Mouse (Mus musculus): ENCODE measurements around the gene Rgl2.
A peak's percentile ranks its signal among the peaks of the same experiment; 100 is the strongest.
"Not testable (repeated sequence)": the region's sequence is repeated elsewhere in the genome, so short reads cannot be mapped to it uniquely, and the experiment has no call there.

Rgl2 gene

DNA sequence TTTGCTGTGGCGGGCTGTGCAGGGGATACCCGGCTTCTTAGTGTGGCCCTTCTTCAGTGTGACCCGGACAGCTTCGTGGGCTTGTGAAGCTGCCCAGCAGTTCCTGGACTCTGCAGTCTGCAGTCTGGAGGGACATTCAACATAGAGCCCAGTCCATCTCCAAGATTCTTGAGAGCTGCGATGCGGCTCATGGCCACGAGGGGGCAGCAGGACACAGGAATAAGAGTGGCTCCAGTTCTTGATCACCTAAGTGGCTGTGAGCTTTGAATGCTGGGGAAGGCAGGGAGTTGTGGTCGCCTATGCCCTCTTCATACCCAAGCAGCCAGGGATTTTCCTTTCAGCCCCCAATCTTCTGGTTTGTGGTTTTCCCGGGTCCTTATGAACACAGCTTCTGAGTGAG is 39.1 kb downstream of the Rgl2 start:
- DNase-seq (ENCODE audit: low spot score in 2 of 2) = peak in 1 of 2 experiments; percentile 73

DNA sequence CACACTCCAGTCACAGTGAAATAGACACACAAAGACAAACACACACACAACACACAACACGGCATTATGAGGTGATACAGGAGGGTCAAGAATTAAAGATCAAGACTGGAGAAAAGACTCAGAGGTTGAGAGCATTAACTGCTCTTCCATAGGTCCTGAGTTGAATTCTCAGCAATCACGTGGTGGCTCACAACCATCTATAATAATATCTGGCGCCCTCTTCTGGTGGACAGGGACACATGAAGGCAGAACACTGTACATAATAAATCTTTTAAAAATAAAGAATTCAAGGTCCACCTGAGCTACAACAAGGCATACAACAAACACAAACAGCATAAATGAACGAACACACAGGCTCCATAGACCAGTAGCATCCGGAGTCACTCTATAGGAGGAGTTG is 39.6 kb downstream of the Rgl2 start:
- DNase-seq (ENCODE audit: low spot score in 2 of 2) = no peak

DNA sequence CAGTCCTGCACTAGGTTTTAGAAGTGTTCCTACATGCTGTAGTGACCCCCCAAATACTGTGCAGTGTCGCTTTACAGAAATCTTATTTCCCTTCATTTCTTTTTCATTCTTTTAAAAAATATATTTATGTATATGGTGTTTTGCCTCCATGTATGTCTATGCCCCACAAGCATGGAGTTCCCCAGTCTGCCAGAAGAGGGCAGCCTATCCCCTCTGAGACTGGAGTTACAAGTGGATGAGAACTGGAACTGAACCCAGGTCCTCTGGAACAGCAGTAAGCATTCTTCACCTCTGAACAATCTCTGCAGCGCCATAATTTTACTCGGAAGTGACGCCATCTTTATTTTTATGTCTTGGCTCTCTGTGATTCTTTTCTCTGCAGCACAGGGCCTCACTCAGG is 40.1 kb downstream of the Rgl2 start:
- no peak for DNase-seq (ENCODE audit: low spot score in 2 of 2)

DNA sequence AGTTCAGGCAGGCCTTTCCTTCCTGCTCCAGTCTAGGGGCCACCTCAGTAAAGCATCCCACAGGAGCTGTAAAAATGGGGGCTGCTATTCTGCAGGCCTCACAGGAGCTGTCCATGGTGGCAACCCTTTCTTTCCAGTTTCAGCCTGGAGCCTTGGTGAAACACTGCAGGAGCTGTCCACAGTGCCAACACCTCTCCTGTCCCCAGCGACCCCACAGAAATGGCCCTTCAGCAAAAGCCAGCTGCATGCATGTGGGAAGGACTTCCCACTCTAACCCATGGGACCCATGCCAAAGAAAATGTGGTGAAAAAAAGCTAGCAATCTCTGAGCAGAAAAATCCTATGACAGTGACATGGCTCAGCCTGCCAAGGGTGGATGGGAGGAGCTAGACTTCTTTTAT is 43.3 kb downstream of the Rgl2 start:
- DNase-seq (ENCODE audit: low spot score in 2 of 2) = no peak

DNA sequence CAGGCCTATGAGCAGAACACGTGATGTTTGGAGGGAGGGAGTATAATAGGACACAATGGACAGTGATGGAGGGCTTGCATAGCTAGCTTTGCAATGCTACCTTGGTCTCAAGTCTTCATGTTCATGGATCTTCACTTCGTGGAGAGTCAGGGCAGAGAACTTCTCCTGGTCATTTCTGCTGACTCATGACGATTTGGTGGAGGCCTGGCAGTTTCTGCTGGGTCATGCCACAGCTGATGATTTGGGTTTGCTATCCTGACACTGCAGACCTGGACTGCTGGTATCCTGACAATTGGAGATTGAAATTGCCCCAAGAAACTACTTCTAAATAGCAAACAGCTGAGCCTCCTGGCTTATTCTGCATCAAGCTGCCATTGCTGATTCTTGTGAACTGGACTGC is 44.2 kb downstream of the Rgl2 start:
- DNase-seq (ENCODE audit: low spot score in 2 of 2) = no peak

DNA sequence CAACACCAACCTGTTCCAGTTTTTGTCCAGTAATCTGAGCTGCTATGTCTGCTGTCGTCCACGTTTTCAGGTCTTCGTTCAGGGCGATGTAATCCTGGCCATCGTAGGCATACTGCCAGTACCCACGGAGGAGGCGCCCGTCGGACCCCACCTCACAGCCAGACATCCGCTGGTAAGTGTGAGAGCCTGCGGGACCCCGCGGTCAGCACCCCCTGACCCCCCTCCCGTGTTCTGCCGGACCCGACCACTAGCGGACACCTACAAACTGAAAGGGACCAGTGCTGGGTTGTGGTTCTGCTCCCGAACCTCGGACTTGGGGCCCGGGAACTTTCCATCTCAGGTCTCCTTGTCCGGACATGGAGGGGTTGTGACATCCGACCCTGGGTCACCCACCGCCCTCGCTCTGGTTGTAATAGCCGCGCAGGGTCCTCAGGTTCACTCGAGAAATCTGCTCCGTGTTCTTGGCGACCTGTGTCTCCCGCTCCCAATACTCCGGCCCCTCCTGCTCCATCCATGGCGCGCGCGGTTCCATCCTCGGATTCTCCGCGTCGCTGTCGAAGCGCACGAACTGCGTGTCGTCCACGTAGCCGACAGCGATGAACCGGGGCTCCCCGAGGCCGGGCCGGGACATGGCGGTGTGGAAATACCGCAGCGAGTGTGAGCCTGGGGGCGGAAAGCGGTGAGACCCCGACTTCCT is 48.7 kb downstream of the Rgl2 start:
- no peak for DNase-seq (ENCODE audit: low spot score in 2 of 2)

DNA sequence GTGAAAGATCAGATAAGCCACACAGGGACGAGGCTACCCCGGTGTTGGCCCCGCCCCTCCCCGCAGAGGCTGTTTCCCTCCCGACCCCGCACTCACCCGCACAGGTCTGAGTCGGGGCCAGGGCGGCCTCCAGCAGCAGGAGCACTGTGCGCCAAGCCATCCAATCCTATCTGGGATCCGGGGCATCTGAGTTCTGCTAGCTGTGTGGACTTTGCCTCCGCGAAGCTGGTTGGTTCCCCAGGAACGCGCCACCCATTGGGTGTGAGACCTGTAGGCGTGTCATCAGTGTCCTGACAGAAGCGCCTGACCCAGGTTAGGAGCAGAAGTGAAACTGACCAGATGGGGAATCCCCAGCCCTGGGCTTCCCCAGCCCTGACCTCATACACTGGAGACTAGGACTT is 49.3 kb downstream of the Rgl2 start:
- DNase-seq (ENCODE audit: low spot score in 2 of 2) = no peak

DNA sequence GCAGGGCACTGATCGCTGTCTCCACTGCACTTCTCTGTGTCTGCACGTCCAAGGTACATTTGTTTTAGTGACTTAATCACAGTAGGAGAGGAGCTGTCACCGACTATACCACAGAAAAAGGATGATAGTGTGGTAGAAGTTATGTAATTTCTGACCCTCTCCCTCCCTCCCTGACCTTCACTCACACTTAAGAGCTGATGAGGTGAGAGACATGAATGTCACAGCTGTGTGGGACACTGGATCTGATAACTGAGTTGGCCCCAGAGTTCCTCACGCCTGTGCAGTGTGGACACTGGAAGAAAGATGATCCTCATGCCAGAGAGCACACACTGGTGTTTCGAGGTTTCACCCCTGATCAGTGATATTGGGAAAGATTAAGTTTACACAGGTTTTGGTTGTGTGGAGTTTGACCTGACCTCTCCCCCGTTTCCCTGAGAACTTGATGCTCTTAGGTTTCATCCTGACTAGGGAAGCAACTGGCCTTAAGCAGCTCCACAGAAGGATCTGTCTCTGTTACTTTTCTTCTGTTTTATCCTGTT is 50.2 kb downstream of the Rgl2 start:
- no peak for DNase-seq (ENCODE audit: low spot score in 2 of 2)

DNA sequence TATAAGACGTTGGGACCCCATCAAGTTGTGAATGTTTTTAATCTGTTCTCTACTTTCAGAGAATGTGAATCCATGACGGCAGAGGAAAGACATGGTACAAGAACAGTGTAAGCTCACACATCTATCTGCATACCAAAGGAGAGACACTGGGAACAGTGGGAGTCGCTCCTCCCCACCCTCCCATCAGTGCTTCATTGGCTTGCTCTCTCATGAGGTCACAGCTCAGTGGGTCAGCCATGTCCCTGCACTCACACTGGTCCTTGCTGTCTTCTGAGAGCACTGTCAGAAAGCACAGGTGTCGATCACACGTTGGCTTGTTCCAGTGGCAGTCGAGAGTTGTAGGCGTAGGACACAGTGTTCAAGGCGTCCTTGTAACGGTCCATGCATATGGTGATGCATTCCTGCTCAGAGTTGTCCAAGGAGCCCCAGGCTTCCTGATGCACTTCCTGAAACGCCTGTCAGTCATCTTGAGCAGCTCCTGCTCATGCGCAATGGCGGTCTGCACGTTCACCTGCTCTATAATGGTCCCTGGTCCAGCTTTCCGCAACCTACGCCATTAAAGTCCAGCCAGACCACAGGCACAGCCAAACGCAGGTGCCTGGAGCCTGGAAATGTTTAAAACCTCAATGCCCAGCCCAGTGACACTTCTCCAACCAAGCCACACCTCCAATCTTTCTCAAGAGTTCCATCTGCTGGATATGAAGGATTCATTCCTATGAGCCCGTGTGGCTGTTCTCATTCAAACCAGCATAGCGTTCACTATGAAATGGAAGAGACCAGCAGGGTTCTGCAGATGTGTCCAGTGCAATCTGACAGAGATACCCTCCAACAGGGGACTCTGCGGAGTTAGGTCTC is 51.1 kb downstream of the Rgl2 start:
- DNase-seq (ENCODE audit: low spot score in 2 of 2) = no peak

DNA sequence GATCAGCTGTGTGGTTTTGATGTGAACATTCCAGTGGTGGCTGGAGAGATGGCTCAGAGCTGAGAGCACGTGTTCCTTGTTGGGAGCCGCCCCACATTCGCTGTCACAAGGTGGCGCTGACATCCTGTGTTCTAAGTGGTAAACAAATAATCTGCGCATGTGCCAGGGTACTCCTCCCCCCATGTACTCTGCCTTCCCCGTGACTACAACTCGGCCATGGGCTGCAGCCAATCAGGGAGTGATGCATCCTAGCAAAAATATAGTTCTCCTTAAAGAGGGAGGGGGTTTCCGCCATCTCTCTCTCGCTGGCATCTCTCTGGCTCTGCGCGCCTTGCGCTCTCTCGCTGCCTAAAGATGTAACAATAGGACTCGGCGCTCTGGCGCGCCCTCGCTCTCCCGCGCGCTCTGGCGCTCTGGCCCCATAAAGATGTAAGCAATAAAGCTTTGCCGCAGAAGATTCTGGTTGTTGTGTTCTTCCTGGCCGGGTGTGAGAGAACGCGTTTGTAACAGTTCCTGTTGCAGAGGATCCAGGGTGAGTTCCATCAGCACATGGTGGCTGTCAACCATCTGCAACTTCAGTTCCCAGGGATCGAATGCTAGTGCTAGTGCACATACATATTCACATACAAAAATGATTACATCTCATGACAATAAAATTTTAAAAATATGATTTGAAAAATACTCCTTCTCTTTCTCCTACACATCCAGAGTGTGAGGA is 52.0 kb downstream of the Rgl2 start:
- peak; percentile 81 to 87 for DNase-seq (ENCODE audit: low spot score in 2 of 2)

DNA sequence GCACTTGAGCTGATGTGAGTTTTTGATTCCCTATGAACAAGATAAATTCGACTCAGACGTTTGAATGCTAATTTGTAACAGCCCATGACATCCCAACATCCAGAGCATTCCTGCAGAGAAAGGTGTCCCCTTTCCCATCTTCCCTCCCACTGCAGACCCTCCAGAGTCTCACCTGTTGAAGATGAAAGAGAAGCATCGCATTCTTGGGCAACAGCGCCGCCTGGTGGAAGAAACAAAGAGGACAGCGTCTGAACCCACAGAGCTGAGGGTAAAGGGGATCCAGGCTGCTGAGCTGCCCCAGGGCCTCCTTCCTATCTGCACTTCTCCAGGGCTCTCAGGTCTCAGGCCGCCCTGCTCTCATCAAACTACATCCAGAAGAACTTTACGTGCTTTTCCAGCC is 52.8 kb downstream of the Rgl2 start:
- DNase-seq (ENCODE audit: low spot score in 2 of 2) = not testable (repeated sequence)
